Mouse (Mus musculus): ENCODE measurements around the gene Zc2hc1c. TPM values are rescaled to one million over a fixed set of nuclear protein-coding genes. Genes with fewer than 3 reads are reported as not detected.

Zc2hc1c gene
- total RNA-seq, 2 experiments from 2014 or later: 1.2 to 1.3 TPM

GRCm38 (mm10) chr12:85308651-85309050 lies 20.3 kb downstream of the Zc2hc1c start:
- no peak overlapping the region for H3K27ac ChIP-seq
- no peak for TF ChIP-seq CTCF (conservative IDR thresholded peaks at IDR 0.05)
- DNase-seq (ENCODE audit: low spot score in 2 of 2): no peak
- H3K4me3 ChIP-seq: no peak overlapping the region

- DNase-seq (ENCODE audit: low spot score in 2 of 2): no peak
- no peak for TF ChIP-seq CTCF (conservative IDR thresholded peaks at IDR 0.05)
- H3K4me3 ChIP-seq: no peak overlapping the region
- no peak overlapping the region for H3K27ac ChIP-seq
These were observed 41.8 kb downstream of the Zc2hc1c start for GRCm38 (mm10) chr12:85330153-85330552.

GRCm38 (mm10) chr12:85337567-85338311 lies 49.3 kb downstream of the Zc2hc1c start:
- peak overlapping the region; percentile 87; the same call in 1 of the 2 replicates for H3K4me3 ChIP-seq
- no peak for DNase-seq (ENCODE audit: low spot score in 2 of 2)
- TF ChIP-seq CTCF (conservative IDR thresholded peaks at IDR 0.05): no peak
- H3K27ac ChIP-seq: no peak overlapping the region

DNA sequence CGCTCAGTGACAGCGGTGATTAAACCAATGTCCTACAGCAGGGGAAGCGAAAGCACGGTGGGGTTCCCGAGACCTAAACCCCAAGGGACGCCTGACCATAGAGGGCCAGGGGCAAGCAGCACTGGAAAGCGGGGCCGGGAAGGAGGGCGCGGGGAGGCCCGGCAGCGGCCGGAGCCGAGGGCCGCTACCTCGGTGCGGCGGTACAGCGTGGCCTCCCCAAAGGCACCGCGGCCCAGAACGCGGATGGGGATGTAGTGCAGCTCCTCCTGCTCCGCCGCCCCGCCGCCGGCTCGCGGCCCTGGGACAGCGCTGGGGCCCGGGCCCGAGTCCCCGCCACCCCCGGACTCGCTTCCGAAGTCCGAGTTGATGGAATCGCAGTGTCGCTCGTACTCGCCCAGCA lies 50.4 kb downstream of the Zc2hc1c start:
- TF ChIP-seq CTCF (conservative IDR thresholded peaks at IDR 0.05): no peak
- H3K27ac ChIP-seq: peak overlapping the region; percentile 96
- H3K4me3 ChIP-seq: peak overlapping the region; percentile 87
- peak in 1 of 2 experiments; percentile 18 for DNase-seq (ENCODE audit: low spot score in 2 of 2)

DNA sequence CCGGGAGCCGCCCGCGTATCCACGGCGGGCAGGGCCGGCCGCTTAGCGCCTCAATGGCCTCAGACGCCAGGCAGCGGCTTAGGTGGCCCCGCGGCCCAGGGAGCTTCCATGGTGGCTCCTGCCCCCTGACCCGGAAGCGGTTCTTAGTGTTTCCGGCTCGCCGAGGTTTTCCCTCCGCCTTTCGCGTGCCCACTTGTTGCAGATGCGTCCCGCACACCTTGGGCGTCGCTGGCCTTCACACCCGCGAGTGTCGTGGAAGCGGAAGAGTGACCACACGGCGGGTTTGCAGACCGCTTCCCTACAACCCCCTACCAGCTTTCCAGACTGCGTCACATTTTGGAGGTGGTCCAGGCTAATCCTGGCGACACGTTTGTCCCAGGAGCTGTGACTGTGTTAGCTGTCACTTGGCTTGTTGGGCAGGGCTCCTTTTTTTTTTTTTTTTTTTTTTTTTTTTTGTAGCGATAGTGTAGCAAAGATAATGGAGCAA lies 50.9 kb downstream of the Zc2hc1c start, which contains the start of gene Nek9:
Gene Nek9, minus strand, starts transcription at position 120 of the 487 bp plus-strand sequence.
- Histone ChIP-seq H3K4me3 (peak within 1 kb of the TSS; percentile 87), H3K27ac (peak within 1 kb of the TSS; percentile 96)
- TF ChIP-seq CTCF (conservative IDR thresholded peaks at IDR 0.05): no peak
- peak; percentile 88 to 93 for DNase-seq (ENCODE audit: low spot score in 2 of 2)

DNA sequence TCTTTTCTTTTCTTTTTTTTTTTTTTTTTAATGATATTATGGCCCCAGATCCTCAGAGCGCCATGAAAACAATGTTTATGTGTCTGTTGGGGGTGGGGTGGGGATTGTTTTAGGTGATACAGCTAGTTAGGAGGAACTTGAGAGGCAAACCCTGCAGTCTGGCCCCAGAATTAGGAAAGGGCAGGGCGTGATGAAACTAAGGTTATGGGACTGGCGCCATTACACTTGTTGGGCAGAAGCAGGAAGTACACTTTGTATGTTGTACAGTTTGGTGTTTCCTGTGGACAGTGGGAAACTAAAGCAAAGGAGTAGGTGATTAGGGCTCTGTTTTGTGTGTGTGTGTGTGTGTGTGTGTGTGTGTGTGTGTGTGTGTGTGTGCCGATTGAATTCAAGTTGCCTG lies 51.6 kb downstream of the Zc2hc1c start:
- Histone ChIP-seq H3K4me3 (no peak overlapping the region), H3K27ac (no peak overlapping the region)
- TF ChIP-seq CTCF (conservative IDR thresholded peaks at IDR 0.05): no peak
- DNase-seq (ENCODE audit: low spot score in 2 of 2): no peak

DNA sequence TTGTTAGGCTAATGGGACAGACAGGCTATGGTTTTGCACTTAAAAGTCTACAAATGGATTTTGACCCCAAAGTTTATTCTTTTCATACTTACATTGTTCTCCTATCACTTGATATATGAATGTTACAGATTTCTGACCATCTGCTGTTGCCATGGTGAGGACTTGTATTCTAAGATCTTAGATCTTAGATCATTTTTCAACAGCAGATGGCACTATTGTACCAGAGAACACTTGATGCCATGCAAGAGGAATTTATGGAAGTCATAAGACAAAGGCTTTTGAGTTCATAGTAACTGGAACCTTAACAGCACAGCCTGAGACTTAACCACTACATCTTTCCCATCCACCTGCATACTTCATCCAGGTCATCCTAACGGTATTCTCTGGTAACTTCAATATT lies 52.7 kb downstream of the Zc2hc1c start:
- DNase-seq (ENCODE audit: low spot score in 2 of 2): peak; percentile 29 to 66
- TF ChIP-seq CTCF (conservative IDR thresholded peaks at IDR 0.05): peak; percentile 84
- H3K4me3 ChIP-seq: no peak overlapping the region
- H3K27ac ChIP-seq: no peak overlapping the region

- TF ChIP-seq CTCF (conservative IDR thresholded peaks at IDR 0.05): no peak; the same call in 1 of the 2 replicates
- Histone ChIP-seq H3K27ac (no peak overlapping the region), H3K4me3 (no peak overlapping the region)
- no peak for DNase-seq (ENCODE audit: low spot score in 2 of 2)
These were observed 53.9 kb downstream of the Zc2hc1c start for GRCm38 (mm10) chr12:85342310-85342709.

DNA sequence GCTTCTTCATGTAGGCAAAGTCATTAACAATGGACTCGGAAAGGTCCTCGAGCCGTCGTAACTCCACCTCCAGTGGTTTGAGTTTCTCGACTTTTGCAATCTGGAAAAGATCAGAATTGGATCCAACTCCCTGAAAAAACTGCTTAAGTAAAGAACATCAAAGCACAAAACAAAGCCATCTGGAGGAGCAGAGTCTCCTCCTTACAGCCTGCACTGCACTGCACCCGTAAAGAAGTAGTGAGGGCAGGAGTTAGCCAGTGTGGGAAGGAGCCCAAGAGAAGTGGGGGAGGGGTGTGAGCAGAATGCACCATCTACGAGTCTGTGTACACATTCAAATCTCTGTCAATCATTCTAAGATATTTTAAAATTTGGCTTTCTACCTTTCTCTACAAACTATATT lies 55.9 kb downstream of the Zc2hc1c start:
- no peak overlapping the region for H3K4me3 ChIP-seq
- no peak for TF ChIP-seq CTCF (conservative IDR thresholded peaks at IDR 0.05)

GRCm38 (mm10) chr12:85345559-85345958 lies 57.2 kb downstream of the Zc2hc1c start:
- no peak for TF ChIP-seq CTCF (conservative IDR thresholded peaks at IDR 0.05)
- H3K27ac ChIP-seq: no peak overlapping the region
- no peak for DNase-seq (ENCODE audit: low spot score in 2 of 2)
- H3K4me3 ChIP-seq: no peak overlapping the region

More for the DNA sequence above, 55.9 kb downstream of the Zc2hc1c start:
- no peak for DNase-seq (ENCODE audit: low spot score in 2 of 2)
- H3K27ac ChIP-seq: no peak overlapping the region

DNA sequence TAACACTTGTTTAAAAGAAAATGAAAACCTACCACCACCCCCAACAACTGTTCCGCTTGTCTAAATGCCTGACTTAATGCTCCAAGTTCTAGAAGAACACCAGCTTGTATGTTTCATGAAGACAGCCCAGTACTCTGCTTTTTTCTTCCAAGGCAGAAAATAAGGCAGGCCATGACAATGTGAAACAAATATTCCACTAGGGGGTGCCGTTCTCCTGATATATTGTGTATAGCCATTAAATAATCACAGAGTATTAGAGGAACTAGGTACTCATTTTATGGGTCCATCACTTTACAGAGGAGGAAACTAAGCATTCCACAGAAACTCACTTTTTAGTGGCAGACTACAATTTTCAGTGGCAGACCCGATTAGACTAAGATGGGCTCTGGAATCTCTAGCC lies 58.0 kb downstream of the Zc2hc1c start:
- peak; percentile 61 to 73 for DNase-seq (ENCODE audit: low spot score in 2 of 2)
- H3K27ac ChIP-seq: peak overlapping the region; percentile 94
- peak; percentile 89 for TF ChIP-seq CTCF (conservative IDR thresholded peaks at IDR 0.05)
- no peak overlapping the region for H3K4me3 ChIP-seq

GRCm38 (mm10) chr12:85347196-85347595 lies 58.8 kb downstream of the Zc2hc1c start:
- Histone ChIP-seq H3K27ac (peak overlapping the region; percentile 94), H3K4me3 (no peak overlapping the region)
- no peak for TF ChIP-seq CTCF (conservative IDR thresholded peaks at IDR 0.05)
- DNase-seq (ENCODE audit: low spot score in 2 of 2): no peak

DNA sequence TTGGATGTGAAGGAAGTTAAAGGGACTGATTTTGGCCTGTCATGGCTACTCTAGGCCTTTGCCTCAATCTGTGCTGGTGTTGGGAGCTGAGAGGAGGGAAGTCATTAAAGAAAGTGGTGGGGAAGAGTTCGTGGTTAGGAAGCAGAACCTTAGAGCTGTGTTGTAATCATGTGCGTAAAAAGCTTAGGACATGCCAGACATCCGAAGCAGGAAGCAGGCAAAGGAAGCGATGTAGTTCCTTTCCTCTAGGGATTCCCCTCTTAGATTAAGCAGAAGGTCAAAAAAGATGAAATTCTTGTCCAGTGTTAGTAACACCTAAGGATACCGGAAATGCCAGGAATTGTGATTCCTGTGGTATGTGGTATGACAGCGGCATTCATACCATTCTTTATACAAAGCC lies 59.9 kb downstream of the Zc2hc1c start:
- Histone ChIP-seq H3K27ac (peak overlapping the region; percentile 94; the same call in 1 of the 2 replicates), H3K4me3 (no peak overlapping the region)
- DNase-seq (ENCODE audit: low spot score in 2 of 2): no peak
- TF ChIP-seq CTCF (conservative IDR thresholded peaks at IDR 0.05): no peak

Small RNAs within 50 kb of the gene (microRNA-seq; reads per million reads assigned to microRNA genes)
- gene Mir6938: 0.18 to 1.6 reads per million in 2 experiments

Other genes with a start within 250 kb of the Zc2hc1c start
- 1 to 10 TPM; 2.0 to 2.2 TPM for gene Prox2, start 177.8 kb upstream of the Zc2hc1c start, total RNA-seq (2021)
- 100 to 1,000 TPM; 145 to 155 TPM for gene Dlst, start 177.8 kb upstream of the Zc2hc1c start, total RNA-seq (2021)
- gene Rps6kl1, start 137.3 kb upstream of the Zc2hc1c start, total RNA-seq (2021): 10 to 100 TPM; 39.0 to 40.0 TPM
- 1 to 10 TPM; 4.7 to 5.2 TPM for gene Pgf, start 110.8 kb upstream of the Zc2hc1c start, total RNA-seq (2021)
- gene Eif2b2, start 69.1 kb upstream of the Zc2hc1c start, total RNA-seq (2021): 10 to 100 TPM; 63.5 to 65.3 TPM
- gene Mlh3, start 18.0 kb upstream of the Zc2hc1c start, total RNA-seq (2021): 10 to 100 TPM; 19.3 to 19.9 TPM
- gene Acyp1, start 153 bp upstream of the Zc2hc1c start, total RNA-seq (2021): 10 to 100 TPM; 26.9 to 31.7 TPM
- gene Nek9, start 50.8 kb downstream of the Zc2hc1c start, total RNA-seq (2021): 10 to 100 TPM; 34.2 to 35.5 TPM
- 100 to 1,000 TPM; 156 to 166 TPM for gene Tmed10, start 86.3 kb downstream of the Zc2hc1c start, total RNA-seq (2021)
- 10 to 100 TPM in 1 of 2 experiments, 1 to 10 TPM in 1; 8.9 to 13.7 TPM for gene Fos, start 185.3 kb downstream of the Zc2hc1c start, total RNA-seq (2021)